Mouse (Mus musculus) right cerebral cortex, postnatal 10 days (tissue): ENCODE measurements around the gene Bcat2.
A peak's percentile ranks its signal among the peaks of the same experiment; 100 is the strongest.

Experiments
- DNase-seq, 2 experiments: peaks; one replicate each; pipeline ENCODE4 v3.0.0; 2021; ENCODE audit warnings: low spot score in 2 of 2

The Bcat2 gene

DNA sequence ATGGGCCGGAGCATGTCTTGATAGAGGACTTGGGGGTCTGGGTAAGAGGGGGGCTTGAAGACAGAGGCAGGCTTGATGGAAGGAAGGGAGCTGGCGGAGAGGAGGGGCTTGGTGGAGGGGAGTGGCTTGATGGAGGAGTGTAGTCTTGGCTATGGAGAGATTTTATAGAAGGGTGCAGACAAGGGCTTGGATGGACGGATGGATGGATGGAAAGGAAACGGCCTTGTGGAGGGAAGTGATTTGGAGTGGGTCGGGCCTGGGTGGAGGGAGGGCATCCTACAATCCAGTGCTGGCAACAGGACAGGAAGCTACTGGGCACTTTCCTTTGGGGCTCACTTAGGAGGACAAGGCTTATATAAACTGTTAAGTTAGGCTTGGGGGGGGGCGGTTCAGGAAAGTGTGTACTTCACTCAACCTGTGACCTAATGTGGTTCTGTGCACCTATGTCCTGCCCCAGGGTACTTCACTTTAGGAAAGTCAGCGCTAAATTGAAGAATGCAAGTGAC is 56.7 kb downstream of the Bcat2 start:
- DNase-seq: no peak

DNA sequence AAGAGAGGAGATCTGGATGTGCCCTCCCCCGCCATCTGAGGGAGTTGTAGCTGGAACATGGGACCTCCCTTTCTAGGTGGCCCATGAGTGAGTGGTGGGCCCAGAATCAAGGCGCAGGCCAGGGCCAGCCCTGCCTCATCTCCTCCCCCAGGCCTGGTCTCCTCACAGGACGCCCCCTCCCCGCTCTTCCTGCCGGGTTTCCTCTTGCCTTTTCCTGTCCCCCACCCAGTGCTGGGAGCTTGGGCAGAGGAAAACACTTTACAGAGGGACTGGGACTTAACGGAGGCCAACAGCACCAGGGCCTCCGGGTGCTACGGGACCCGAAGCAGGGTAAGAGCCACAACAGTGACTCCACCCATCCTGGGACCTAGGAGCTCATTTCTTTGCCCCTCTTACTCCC is 57.3 kb downstream of the Bcat2 start, which contains the start of gene Rasip1:
Gene Rasip1, plus strand, starts transcription at position 228 of the 400 bp plus-strand sequence.
- no peak for DNase-seq

- DNase-seq: peak; percentile 85 to 90
These were observed 58.7 kb downstream of the Bcat2 start for GRCm38 (mm10) chr7:45628364-45629294.

- DNase-seq: no peak
These were observed 60.3 kb downstream of the Bcat2 start for GRCm38 (mm10) chr7:45630064-45630907.

GRCm38 (mm10) chr7:45632499-45632898 is 62.5 kb downstream of the Bcat2 start:
- peak in 1 of 2 experiments; percentile 47 for DNase-seq

DNA sequence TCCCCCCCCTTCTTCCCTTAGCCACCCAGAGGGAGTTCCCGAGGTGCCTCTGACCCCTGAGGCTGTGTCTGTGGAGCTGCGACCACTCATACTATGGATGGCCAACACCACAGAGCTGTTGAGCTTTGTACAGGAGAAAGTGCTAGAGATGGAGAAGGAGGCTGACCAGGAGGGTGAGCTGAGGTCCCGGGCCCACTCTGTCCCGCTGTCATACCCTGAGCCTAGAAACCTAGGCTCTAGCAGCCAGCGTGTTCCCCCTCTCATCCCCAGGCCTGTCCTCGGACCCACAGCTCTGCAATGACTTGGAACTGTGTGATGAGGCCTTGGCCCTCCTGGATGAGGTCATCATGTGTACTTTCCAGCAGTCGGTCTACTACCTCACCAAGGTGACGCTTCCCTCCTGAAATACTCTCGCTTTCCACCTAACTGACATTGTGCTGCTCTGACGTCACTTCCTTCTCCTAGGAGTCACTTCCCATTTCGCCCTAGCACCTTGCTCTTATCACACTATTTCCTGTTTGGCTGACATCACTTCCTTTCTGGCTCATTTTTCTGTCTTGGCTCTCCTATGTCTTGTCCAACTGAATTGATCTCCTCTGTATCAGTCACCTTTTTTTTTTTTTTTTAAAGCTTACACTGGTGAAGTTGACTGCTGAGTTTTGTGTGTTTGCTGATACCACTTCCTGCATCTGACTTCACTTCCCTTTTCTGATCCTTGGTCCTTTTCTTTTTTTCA is 65.2 kb downstream of the Bcat2 start:
- no peak for DNase-seq

DNA sequence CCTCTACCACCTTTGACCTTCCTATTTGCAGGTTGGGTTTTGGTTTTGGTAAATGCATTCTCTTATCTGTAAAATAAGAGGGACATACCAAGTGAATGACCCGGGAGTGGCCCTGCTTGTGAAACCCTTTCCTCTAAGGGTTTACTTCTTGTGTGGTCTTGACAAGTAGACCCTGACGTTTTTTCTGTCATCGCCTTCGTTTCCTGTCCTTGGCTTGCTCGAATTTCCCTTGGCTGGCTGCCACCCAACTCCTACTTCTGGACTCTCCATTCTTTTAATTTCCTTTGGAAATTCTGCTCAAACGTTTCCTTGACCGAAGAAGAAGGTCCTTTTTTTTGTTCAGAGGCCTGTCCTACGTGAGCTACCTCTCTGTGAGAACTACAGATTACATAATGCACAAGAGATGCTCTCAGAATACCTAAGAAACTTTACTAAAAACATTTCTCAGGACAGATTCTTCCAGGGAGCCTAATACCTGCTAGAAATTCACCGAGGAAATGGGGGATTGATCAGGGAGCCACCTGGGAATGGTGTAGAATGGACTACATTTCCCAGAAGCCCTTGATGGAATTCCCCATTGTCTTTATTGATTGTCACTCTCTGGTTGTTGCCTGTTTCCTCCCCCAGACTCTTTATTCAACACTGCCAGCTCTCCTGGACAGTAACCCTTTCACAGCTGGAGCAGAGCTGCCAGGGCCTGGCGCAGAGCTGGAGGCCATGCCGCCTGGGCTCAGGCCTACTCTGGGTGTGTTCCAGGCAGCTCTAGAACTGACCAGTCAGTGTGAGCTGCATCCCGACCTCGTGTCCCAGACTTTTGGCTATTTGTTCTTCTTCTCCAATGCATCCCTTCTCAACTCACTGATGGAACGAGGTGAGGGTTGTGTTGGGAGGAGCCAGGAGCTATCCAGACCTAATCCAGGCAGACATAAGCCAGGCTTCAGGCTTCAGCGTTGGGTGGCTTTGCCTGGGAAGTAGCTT is 66.0 kb downstream of the Bcat2 start:
- DNase-seq: no peak

DNA sequence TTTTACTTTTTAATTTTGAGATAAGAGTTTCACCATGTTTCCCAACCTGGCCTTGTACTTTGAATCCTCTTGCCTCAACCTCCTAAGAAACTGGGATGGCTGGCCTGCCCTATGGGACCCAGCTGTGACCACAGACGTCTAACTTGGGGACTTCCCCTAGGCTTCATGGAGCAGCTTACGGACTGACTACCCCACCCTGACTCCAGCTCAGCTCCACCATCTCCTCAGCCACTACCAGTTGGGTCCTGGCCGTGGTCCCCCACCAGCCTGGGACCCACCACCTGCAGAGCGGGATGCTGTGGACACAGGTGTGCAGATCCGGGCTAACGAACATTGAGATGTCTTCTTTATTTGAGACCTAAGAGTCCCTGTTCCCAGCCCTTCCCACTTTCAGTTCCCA is 67.8 kb downstream of the Bcat2 start:
- no peak for DNase-seq

- peak; percentile 98 to 99 for DNase-seq
These were observed 68.9 kb downstream of the Bcat2 start for GRCm38 (mm10) chr7:45638623-45639401.
